Mouse (Mus musculus) adrenal gland, adult (tissue): ENCODE data around the gene Phf12.

ENCODE experiments used
- DNase-seq, 2 experiments: peaks; one replicate each; pipeline ENCODE4 v3.0.0; 2022 to 2023; ENCODE audit warnings: low spot score in 1 of 2; ENCODE audit not compliant: inconsistent age in 2 of 2

Phf12 gene

DNA sequence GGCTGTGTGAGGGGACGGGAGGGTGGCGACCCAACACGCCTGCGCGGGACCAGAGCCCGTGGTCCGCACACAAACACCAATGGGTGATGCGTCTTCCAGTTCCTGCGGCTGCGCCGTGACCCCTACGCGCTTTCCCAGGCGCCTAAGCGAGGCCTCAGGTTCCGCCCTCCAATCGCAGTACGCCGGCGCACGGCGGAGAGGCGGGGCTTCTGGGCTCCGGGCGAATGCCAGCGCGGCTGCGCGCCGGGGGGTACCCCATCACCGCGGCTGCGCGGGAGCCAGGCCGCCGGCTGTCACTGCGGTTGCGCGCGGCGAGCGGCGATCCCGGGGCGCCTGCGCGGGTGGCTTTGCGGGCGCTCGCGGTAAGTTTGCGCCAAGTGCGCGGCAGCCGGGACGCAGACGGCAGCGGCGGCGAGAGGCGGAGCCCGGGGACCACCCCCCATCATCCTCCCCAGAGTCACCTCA lies at the start of gene Phf12:
Phf12 (plus strand) TSS at position 314 of the 465 bp plus-strand sequence.
- DNase-seq, result peak; percentile 100

- DNase-seq, result no peak
Measured at GRCm38 (mm10) chr11:77934111-77934521, 48.4 kb upstream of the Phf12 start.

GRCm38 (mm10) chr11:77934568-77935311 lies 47.8 kb upstream of the Phf12 start:
- no peak for DNase-seq

- DNase-seq, result no peak
Measured at GRCm38 (mm10) chr11:77936846-77937245, 45.7 kb upstream of the Phf12 start.

- DNase-seq, result no peak
Measured at GRCm38 (mm10) chr11:77937649-77938410, 44.7 kb upstream of the Phf12 start.

DNA sequence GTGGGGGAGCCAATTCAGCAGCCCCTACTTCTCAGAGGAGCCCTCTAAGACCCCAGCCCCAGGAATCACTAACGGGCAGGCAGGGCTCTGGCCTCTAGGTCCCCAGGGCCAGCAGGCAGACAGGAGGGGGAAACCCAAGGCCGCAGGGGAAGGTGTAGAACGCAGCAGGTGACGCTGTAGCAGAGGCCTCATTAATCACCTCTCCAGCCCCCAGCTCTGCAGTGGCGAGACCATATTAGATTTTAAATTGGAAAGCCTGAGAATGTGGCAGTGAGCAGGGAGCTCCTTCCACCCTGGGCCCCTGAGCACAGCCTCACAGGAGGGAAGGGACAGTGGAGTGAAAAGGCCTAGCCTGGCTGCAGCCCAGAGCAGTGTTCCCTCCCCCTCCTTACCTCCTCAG lies 40.3 kb upstream of the Phf12 start:
- no peak for DNase-seq

- DNase-seq, result no peak
Measured at GRCm38 (mm10) chr11:77947860-77948259, 34.7 kb upstream of the Phf12 start.

GRCm38 (mm10) chr11:77950125-77950685 lies 32.3 kb upstream of the Phf12 start:
- DNase-seq, result no peak

GRCm38 (mm10) chr11:77950797-77951228 lies 31.7 kb upstream of the Phf12 start:
- DNase-seq, result no peak

DNA sequence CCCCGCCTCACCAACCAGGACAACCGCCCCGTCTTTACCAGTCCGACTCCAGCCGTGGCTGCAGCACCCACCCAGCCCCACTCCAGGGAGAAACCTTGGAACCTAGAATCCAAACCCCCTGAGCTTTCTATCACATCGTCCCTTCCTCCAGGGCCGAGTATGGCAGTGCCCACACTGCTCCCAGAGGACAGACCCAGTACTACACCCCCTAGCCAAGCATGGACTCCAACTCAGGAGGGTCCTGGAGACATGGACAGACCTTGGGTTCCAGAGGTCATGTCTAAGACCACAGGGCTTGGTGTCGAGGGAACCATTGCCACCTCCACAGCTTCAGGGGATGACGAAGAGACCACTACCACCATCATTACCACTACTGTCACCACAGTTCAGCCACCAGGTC lies 28.9 kb upstream of the Phf12 start:
- peak in 1 of 2 experiments; percentile 63 for DNase-seq

- no peak for DNase-seq
Measured at GRCm38 (mm10) chr11:77956428-77956827, 26.1 kb upstream of the Phf12 start.

DNA sequence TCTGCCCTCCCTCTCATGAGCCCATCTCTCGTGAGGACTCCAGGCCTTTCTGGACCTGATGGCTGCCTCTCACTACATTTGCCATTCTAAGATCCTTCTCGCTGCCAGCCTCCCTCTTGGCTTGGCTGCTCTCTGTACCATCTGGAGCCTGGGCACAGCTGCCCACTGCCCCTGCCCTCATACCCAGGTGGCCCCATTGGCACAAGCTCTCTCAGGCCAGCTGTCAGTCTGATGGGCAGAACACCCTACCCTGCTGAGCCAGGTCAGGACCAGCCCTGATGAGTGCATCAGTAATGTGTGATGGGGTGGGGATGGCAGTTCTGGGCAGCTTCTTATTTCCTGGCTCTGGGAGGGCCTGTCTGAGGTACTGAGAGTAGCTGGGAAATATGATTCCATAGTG lies 24.3 kb upstream of the Phf12 start:
- no peak for DNase-seq

DNA sequence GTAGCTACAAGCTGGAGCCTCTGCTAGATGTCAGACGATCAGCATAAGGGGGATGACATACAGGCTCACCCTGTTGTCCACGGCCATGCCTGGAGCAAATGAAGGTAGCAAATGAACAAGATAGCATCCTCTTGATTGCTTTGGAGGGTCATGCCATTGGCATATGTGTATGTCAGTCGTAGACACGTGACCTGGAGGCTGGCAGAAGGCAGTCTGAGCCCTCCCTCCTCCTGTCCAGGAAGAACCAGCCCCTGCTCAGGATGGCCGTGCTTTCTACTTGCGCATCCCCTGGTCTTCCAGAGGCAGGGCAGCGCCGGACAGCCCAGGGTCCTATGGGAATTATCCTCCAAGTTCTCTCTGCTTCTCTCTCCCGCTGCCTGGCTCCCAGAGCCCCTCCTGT lies 23.6 kb upstream of the Phf12 start:
- no peak for DNase-seq

GRCm38 (mm10) chr11:77960199-77960598 lies 22.4 kb upstream of the Phf12 start:
- no peak for DNase-seq

GRCm38 (mm10) chr11:77960898-77961297 lies 21.7 kb upstream of the Phf12 start:
- peak; percentile 66 to 68 for DNase-seq

DNA sequence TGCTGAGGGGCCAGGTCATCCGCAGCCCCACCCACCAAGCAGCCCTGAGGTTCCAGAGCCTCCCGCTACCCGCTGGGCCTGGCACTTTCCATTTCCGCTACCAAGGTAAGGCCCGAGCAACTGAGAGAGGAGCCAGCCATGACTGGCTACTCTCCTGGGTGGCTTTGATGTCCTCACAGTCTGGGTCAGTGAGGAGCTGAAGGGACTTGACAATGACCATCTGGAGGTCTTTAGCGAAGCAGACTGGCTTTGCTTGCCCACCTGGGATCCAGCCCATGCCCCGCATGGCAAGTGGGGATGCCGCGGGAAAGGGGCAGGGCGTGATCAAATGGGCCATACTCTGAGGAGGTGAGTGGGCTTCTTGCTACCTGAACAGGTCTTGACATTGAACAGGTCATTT lies 19.6 kb upstream of the Phf12 start:
- no peak for DNase-seq

GRCm38 (mm10) chr11:77964415-77965095 lies 18.0 kb upstream of the Phf12 start:
- peak; percentile 58 to 68 for DNase-seq

DNA sequence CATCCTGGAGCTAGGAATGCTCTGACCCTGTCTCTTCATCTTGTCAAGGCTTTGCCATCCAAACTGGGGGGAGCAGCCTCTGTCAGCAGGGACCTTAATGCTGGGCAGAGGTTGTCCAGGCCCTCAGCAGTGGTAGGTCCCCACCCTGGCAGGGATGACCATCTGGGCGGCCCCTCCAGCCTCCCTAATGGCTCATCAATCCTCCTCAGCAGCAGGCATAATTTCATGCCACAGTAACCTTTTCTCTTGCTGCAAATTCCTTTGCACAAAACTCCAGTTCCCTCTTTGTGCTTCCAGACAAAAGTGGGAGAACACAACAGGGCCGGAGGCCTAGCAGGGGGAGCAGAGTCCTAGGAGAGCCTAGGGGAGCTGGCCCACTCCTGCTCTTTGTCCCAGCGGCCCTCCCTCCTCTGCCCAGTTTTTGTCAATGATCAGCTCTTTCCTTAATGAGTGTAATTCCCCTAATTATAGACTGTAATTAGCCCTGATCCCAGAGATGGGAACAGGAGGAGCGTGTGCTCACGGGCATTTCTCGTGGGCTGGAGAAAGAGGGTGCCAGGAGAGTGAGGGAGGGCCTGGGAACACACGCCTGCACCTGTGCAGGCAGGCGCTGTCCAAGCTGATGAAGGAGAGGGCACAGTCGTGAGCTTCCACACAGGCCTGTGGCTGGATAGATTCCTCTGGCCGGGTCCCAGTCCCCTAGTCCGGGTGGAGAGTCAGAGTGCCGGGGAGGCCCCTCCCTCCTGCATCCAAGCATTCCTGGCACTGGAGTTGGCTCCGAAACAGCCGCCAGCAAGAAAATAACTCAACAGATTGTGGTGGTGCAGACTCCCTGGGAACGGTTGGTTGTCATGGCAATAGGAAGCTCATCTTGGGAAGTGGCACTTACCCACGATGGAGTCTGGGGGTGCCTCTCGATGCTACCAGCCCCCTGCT lies 17.2 kb upstream of the Phf12 start:
- no peak for DNase-seq

- no peak for DNase-seq
Measured at GRCm38 (mm10) chr11:77966037-77966391, 16.5 kb upstream of the Phf12 start.

- peak; percentile 62 to 93 for DNase-seq
Measured at GRCm38 (mm10) chr11:77967114-77967513, 15.4 kb upstream of the Phf12 start.
